Mouse (Mus musculus) lung, postnatal 14 days (tissue): ENCODE measurements around the gene 4930595D18Rik.

Experiments
- DNase-seq: peaks from one replicate; pipeline ENCODE4 v3.0.0; 2021

The 4930595D18Rik gene

GRCm38 (mm10) chr12:111165146-111165812 is 19.0 kb downstream of the 4930595D18Rik start:
- DNase-seq, result peak; percentile 31

- peak; percentile 90 for DNase-seq
Measured at GRCm38 (mm10) chr12:111164310-111164751, 20.0 kb downstream of the 4930595D18Rik start.

GRCm38 (mm10) chr12:111162312-111163061 is 21.8 kb downstream of the 4930595D18Rik start:
- peak; percentile 22 for DNase-seq

GRCm38 (mm10) chr12:111161943-111162311 is 22.4 kb downstream of the 4930595D18Rik start:
- DNase-seq, result no peak

- no peak for DNase-seq
Measured at GRCm38 (mm10) chr12:111160871-111161270, 23.4 kb downstream of the 4930595D18Rik start.

- peak; percentile 59 for DNase-seq
Measured at GRCm38 (mm10) chr12:111159659-111160428, 24.4 kb downstream of the 4930595D18Rik start.

GRCm38 (mm10) chr12:111155756-111156155 is 28.5 kb downstream of the 4930595D18Rik start:
- no peak for DNase-seq

GRCm38 (mm10) chr12:111154641-111155040 is 29.6 kb downstream of the 4930595D18Rik start:
- DNase-seq, result no peak

- no peak for DNase-seq
Measured at GRCm38 (mm10) chr12:111153946-111154345, 30.3 kb downstream of the 4930595D18Rik start.

- DNase-seq, result no peak
Measured at GRCm38 (mm10) chr12:111152981-111153710, 31.1 kb downstream of the 4930595D18Rik start.

- no peak for DNase-seq
Measured at GRCm38 (mm10) chr12:111152579-111152978, 31.7 kb downstream of the 4930595D18Rik start.

GRCm38 (mm10) chr12:111151422-111152156 is 32.7 kb downstream of the 4930595D18Rik start:
- DNase-seq, result no peak

- DNase-seq, result no peak
Measured at GRCm38 (mm10) chr12:111150236-111150596, 34.1 kb downstream of the 4930595D18Rik start.

- no peak for DNase-seq
Measured at GRCm38 (mm10) chr12:111149495-111150235, 34.6 kb downstream of the 4930595D18Rik start.

GRCm38 (mm10) chr12:111145269-111145668 is 39.0 kb downstream of the 4930595D18Rik start:
- DNase-seq, result no peak

- no peak for DNase-seq
Measured at GRCm38 (mm10) chr12:111144598-111144997, 39.7 kb downstream of the 4930595D18Rik start.

- DNase-seq, result peak; percentile 59
Measured at GRCm38 (mm10) chr12:111143509-111144063, 40.7 kb downstream of the 4930595D18Rik start.

- peak; percentile 34 for DNase-seq
Measured at GRCm38 (mm10) chr12:111143005-111143508, 41.2 kb downstream of the 4930595D18Rik start.

- DNase-seq, result no peak
Measured at GRCm38 (mm10) chr12:111137079-111137478, 47.2 kb downstream of the 4930595D18Rik start.

GRCm38 (mm10) chr12:111135953-111136352 is 48.3 kb downstream of the 4930595D18Rik start:
- no peak for DNase-seq
